Mouse (Mus musculus) c-Kit-positive CD71-negative TER-119-negative erythroid progenitor cells, embryonic 14.5 days (primary cell): ENCODE results near the gene Ccn2.
A peak's percentile ranks its signal among the peaks of the same experiment; 100 is the strongest.
"Not testable (repeated sequence)": the region's sequence is repeated elsewhere in the genome, so short reads cannot be mapped to it uniquely, and the experiment has no call there.

Source experiments
- DNase-seq: peaks from one replicate; pipeline ENCODE4 v3.0.0-alpha.2; 2013; ENCODE audit warnings: low read depth

The Ccn2 gene

GRCm38 (mm10) chr10:24603035-24603434, 7.8 kb downstream of the Ccn2 start:
- DNase-seq = no peak

GRCm38 (mm10) chr10:24603727-24604126, 8.5 kb downstream of the Ccn2 start:
- DNase-seq = no peak

GRCm38 (mm10) chr10:24609146-24609545, 13.9 kb downstream of the Ccn2 start:
- no peak for DNase-seq

GRCm38 (mm10) chr10:24609766-24610165, 14.5 kb downstream of the Ccn2 start:
- no peak for DNase-seq

- no peak for DNase-seq
Measured at GRCm38 (mm10) chr10:24614726-24615125, 19.5 kb downstream of the Ccn2 start.

GRCm38 (mm10) chr10:24615799-24616198, 20.6 kb downstream of the Ccn2 start:
- DNase-seq = no peak

- DNase-seq = not testable (repeated sequence)
Measured at GRCm38 (mm10) chr10:24616572-24616971, 21.3 kb downstream of the Ccn2 start.

GRCm38 (mm10) chr10:24621572-24621971, 26.3 kb downstream of the Ccn2 start:
- DNase-seq = no peak

- DNase-seq = peak; percentile 76
Measured at GRCm38 (mm10) chr10:24622586-24622985, 27.3 kb downstream of the Ccn2 start.

GRCm38 (mm10) chr10:24625060-24625701, 29.9 kb downstream of the Ccn2 start:
- peak; percentile 66 for DNase-seq

- no peak for DNase-seq
Measured at GRCm38 (mm10) chr10:24627262-24627661, 32.0 kb downstream of the Ccn2 start.

- DNase-seq = no peak
Measured at GRCm38 (mm10) chr10:24628466-24628865, 33.2 kb downstream of the Ccn2 start.

- DNase-seq = no peak
Measured at GRCm38 (mm10) chr10:24629086-24629720, 34.0 kb downstream of the Ccn2 start.

- no peak for DNase-seq
Measured at GRCm38 (mm10) chr10:24630469-24631081, 35.3 kb downstream of the Ccn2 start.

- DNase-seq = no peak
Measured at GRCm38 (mm10) chr10:24631122-24631521, 35.9 kb downstream of the Ccn2 start.

- DNase-seq = no peak
Measured at GRCm38 (mm10) chr10:24634288-24634687, 39.0 kb downstream of the Ccn2 start.

GRCm38 (mm10) chr10:24635331-24635815, 40.1 kb downstream of the Ccn2 start:
- no peak for DNase-seq

GRCm38 (mm10) chr10:24635884-24636283, 40.6 kb downstream of the Ccn2 start:
- DNase-seq = no peak

- no peak for DNase-seq
Measured at GRCm38 (mm10) chr10:24636986-24637385, 41.7 kb downstream of the Ccn2 start.

GRCm38 (mm10) chr10:24638306-24639070, 43.2 kb downstream of the Ccn2 start:
- DNase-seq = no peak

GRCm38 (mm10) chr10:24639596-24639995, 44.4 kb downstream of the Ccn2 start:
- no peak for DNase-seq

GRCm38 (mm10) chr10:24640186-24640875, 45.1 kb downstream of the Ccn2 start:
- no peak for DNase-seq
